Mouse (Mus musculus) lung, adult 2 months (tissue): ENCODE results near the gene Wwc2. TPM values are rescaled to one million over a fixed set of nuclear protein-coding genes. Genes with fewer than 3 reads are reported as not detected.
"Not testable (repeated sequence)": the region's sequence is repeated elsewhere in the genome, so short reads cannot be mapped to it uniquely, and the experiment has no call there.

Experiments used
- DNase-seq: peaks from one replicate; pipeline ENCODE4 v3.0.0; 2022
- H3K4me1 ChIP-seq: fragments of 200-500 bp; 2 replicates; pipeline ENCODE4 v1.6.1; 2011; ENCODE audit warnings: low read length; ENCODE audit not compliant: control insufficient read depth, insufficient read depth
- H3K4me3 ChIP-seq: fragments of 200-500 bp; replicated peaks from 2 replicates; pipeline ENCODE3; 2011; ENCODE audit warnings: low read depth, mild to moderate bottlenecking, control low read depth, low read length; ENCODE audit errors: extremely low read depth
- CTCF ChIP-seq: fragments of 200-500 bp; IDR thresholded peaks from 2 replicates; pipeline ENCODE4 v1.5.1; 2011; ENCODE audit warnings: mild to moderate bottlenecking, low read length, control low read depth; ENCODE audit not compliant: insufficient read depth
- POLR2A ChIP-seq: fragments of 200-500 bp; IDR thresholded peaks from 2 replicates; pipeline ENCODE4 v1.6.1; 2011; ENCODE audit warnings: low read depth, mild to moderate bottlenecking, control low read depth, low read length, borderline replicate concordance; ENCODE audit errors: extremely low read depth
- whole genome bisulfite sequencing: fragments of 180-500 bp; shearing (Covaris S2); methylation state at CpG from one replicate; pipeline ENCODE4 v1.1.7; 2018; 5-methylcytosine and 5-hydroxymethylcytosine counted together
- polyA plus RNA-seq: library from polyadenylated mRNA; depleted of rRNA; stranded (reverse); fragments of >200 nt; gene quantifications from 2 replicates; pipeline ENCODE4 v1.2.3, GENCODE M21; 2012

The Wwc2 gene
- polyA plus RNA-seq, 1 experiment = 25.5 TPM

GRCm38 (mm10) chr8:47823777-47824176 is 166.9 kb downstream of the Wwc2 start:
- Histone ChIP-seq H3K4me3 (no peak overlapping the region), H3K4me1 (no peaks in the 10 kb centered on the region)
- 45% methylated on average over 10 of the region's 10 CpGs for WGBS
- no peak for DNase-seq
- TF ChIP-seq POLR2A (no peak), CTCF (no peak)

GRCm38 (mm10) chr8:47822541-47822940 is 168.2 kb downstream of the Wwc2 start:
- 65% methylated on average over 7 of the region's 9 CpGs for WGBS
- not testable (repeated sequence) for H3K4me3 ChIP-seq, DNase-seq, H3K4me1 ChIP-seq

GRCm38 (mm10) chr8:47821843-47822242 is 168.9 kb downstream of the Wwc2 start, which contains the start of gene Cldn24:
Gene Cldn24 (plus strand): TSS chr8:47822143.
- TF ChIP-seq CTCF (no peak), POLR2A (no peak)
- no peak for DNase-seq
- WGBS = 85% methylated on average over 6 of the region's 6 CpGs

GRCm38 (mm10) chr8:47820914-47821772 is 169.6 kb downstream of the Wwc2 start:
- no peaks in the 10 kb centered on the region for H3K4me1 ChIP-seq
- 87% methylated on average over 20 of the region's 20 CpGs for WGBS
- no peak overlapping the region for H3K4me3 ChIP-seq
- no peak for TF ChIP-seq CTCF
- no peak for TF ChIP-seq POLR2A
- no peak for DNase-seq

More at GRCm38 (mm10) chr8:47821843-47822242, 168.9 kb downstream of the Wwc2 start, which contains the start of gene Cldn24:
- Histone ChIP-seq H3K4me3 (no peak within 1 kb of the TSS), H3K4me1 (no peaks in the 10 kb centered on the region)

- Histone ChIP-seq H3K4me1 (no peaks in the 10 kb centered on the region), H3K4me3 (no peak overlapping the region)
- WGBS = 75% methylated on average over 8 of the region's 8 CpGs
- DNase-seq = no peak
- TF ChIP-seq POLR2A (no peak), CTCF (no peak)
Measured at GRCm38 (mm10) chr8:47819034-47819433, 171.7 kb downstream of the Wwc2 start.

GRCm38 (mm10) chr8:47811221-47811620 is 179.5 kb downstream of the Wwc2 start:
- TF ChIP-seq POLR2A = no peak
- no peaks in the 10 kb centered on the region for H3K4me1 ChIP-seq
- no peak for DNase-seq
- no peak overlapping the region for H3K4me3 ChIP-seq
- WGBS = 68% methylated on average over 12 of the region's 12 CpGs

- H3K4me3 ChIP-seq = no peak overlapping the region
- TF ChIP-seq CTCF (no peak), POLR2A (no peak)
- no peaks in the 10 kb centered on the region for H3K4me1 ChIP-seq
- 79% methylated on average over 7 of the region's 7 CpGs for WGBS
- DNase-seq = no peak
Measured at GRCm38 (mm10) chr8:47810666-47811015, 180.1 kb downstream of the Wwc2 start.

GRCm38 (mm10) chr8:47809970-47810665 is 180.6 kb downstream of the Wwc2 start:
- H3K4me3 ChIP-seq = no peak overlapping the region
- DNase-seq = no peak
- WGBS = 73% methylated on average over 14 of the region's 14 CpGs
- TF ChIP-seq POLR2A = no peak
- TF ChIP-seq CTCF = no peak
- no peaks in the 10 kb centered on the region for H3K4me1 ChIP-seq

- Histone ChIP-seq H3K4me3 (no peak overlapping the region), H3K4me1 (no peaks in the 10 kb centered on the region)
- TF ChIP-seq CTCF = no peak
- TF ChIP-seq POLR2A = no peak
- DNase-seq = no peak
- whole genome bisulfite sequencing = 90% methylated on average over 1 of the region's 1 CpGs
Measured at GRCm38 (mm10) chr8:47804262-47804661, 186.5 kb downstream of the Wwc2 start.

- no peak for DNase-seq
- H3K4me1 ChIP-seq = no peaks in the 10 kb centered on the region
- 76% methylated on average over 2 of the region's 2 CpGs for WGBS
- H3K4me3 ChIP-seq = no peak overlapping the region
- TF ChIP-seq POLR2A = no peak
- TF ChIP-seq CTCF = no peak
Measured at GRCm38 (mm10) chr8:47802349-47802748, 188.4 kb downstream of the Wwc2 start.
